Mouse (Mus musculus) MEL (cell line): ENCODE measurements at regions not wholly inside any gene's neighbourhood (a gene's known extent, or its start where the extent isn't known, plus 50 kb on each side); places are given as distances from the start of the nearest gene placed in this dataset.

ENCODE experiments used
- CHD1 ChIP-seq: IDR thresholded peaks from 2 replicates; pipeline ENCODE4 v1.6.1; 2012; ENCODE audit warnings: low read depth, mild to moderate bottlenecking, inconsistent platforms, low read length, improper control_type of control experiment
- CHD2 ChIP-seq: IDR thresholded peaks from 2 replicates; pipeline ENCODE4 v1.6.1; 2011; ENCODE audit warnings: low read length, improper control_type of control experiment
- CTCF ChIP-seq, 3 experiments: IDR thresholded peaks in 2 of 3; conservative IDR thresholded peaks in 1 of 3; 2 replicates each; pipeline ENCODE4 v1.5.1; 2011 to 2012; ENCODE audit warnings: low read length in 3 of 3, low read depth in 2 of 3, mild to moderate bottlenecking in 2 of 3, improper control_type of control experiment in 1 of 3, inconsistent platforms in 1 of 3, mixed read lengths in 1 of 3, moderate library complexity in 1 of 3; ENCODE audit not compliant: control insufficient read depth in 1 of 3, insufficient read depth in 1 of 3, poor library complexity in 1 of 3, severe bottlenecking in 1 of 3
- ETS1 ChIP-seq: IDR thresholded peaks from 2 replicates; pipeline ENCODE4 v1.6.1; 2012; ENCODE audit warnings: low read depth, mild to moderate bottlenecking, inconsistent platforms, low read length, improper control_type of control experiment, moderate library complexity
- MAX ChIP-seq: IDR thresholded peaks from 2 replicates; pipeline ENCODE4 v1.6.1; 2011; ENCODE audit warnings: low read length, improper control_type of control experiment
- MAZ ChIP-seq: IDR thresholded peaks from 2 replicates; pipeline ENCODE4 v1.6.1; 2012; ENCODE audit warnings: low read depth, mild to moderate bottlenecking, inconsistent platforms, low read length, improper control_type of control experiment
- RAD21 ChIP-seq: IDR thresholded peaks from 2 replicates; pipeline ENCODE4 v1.6.1; 2011; ENCODE audit warnings: mild to moderate bottlenecking, low read depth, low read length, improper control_type of control experiment
- TAL1 ChIP-seq: IDR thresholded peaks from 2 replicates; pipeline ENCODE4 v1.6.1; 2012; ENCODE audit warnings: mild to moderate bottlenecking, inconsistent platforms, low read length, moderate library complexity, mixed read lengths
- UBTF ChIP-seq: IDR thresholded peaks from 2 replicates; pipeline ENCODE4 v1.6.1; 2012; ENCODE audit warnings: low read depth, mild to moderate bottlenecking, inconsistent platforms, low read length, improper control_type of control experiment, moderate library complexity, borderline replicate concordance; ENCODE audit not compliant: insufficient read depth

DNA sequence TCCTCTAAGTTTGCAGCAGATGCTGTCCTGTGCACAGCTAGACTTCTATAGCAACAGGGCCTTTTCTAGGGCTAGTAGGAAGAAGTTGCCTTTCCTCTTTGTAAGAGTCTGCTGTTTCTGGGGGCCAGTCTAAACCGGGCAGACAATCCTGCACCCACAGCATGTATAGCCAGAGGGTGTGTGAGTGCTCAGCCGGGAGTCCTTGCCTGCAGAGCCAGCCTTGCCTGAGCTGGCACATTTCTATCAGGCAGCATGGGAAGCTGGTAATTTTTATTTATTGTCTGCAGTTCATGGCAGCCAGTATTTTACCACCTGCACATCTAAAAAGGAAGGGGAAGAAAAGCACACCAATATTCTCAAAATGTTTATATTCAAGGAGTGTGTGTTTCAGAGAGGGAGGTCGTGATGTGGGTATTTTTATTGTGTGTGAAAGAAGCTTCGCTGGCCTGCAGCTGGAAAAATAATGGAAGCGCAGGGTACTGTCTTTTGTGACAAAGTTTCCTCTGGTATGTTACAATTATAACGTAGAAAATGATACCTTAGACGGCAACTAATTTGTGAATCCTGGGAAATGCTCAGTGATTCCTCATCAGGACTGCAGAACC lies 940.5 kb downstream of the 5730522E02Rik start:
- TF ChIP-seq CHD1: no peak
- no peak for TF ChIP-seq CTCF (IDR thresholded peaks at IDR 0.05 in 2 of 3, conservative IDR thresholded peaks at IDR 0.05 in 1 of 3; ENCODE audit: control insufficient read depth in 1 of 3, insufficient read depth in 1 of 3, low read depth in 2 of 3, low read length in 3 of 3, poor library complexity in 1 of 3, severe bottlenecking in 1 of 3)
- no peak for TF ChIP-seq MAX
- no peak for TF ChIP-seq RAD21
- no peak for TF ChIP-seq TAL1
- TF ChIP-seq MAZ: no peak
- no peak for TF ChIP-seq ETS1
- no peak for TF ChIP-seq UBTF
- no peak for TF ChIP-seq CHD2
